Comparison of ENCODE assay signal across 15 mouse cellular contexts in the genomic region with DNA sequence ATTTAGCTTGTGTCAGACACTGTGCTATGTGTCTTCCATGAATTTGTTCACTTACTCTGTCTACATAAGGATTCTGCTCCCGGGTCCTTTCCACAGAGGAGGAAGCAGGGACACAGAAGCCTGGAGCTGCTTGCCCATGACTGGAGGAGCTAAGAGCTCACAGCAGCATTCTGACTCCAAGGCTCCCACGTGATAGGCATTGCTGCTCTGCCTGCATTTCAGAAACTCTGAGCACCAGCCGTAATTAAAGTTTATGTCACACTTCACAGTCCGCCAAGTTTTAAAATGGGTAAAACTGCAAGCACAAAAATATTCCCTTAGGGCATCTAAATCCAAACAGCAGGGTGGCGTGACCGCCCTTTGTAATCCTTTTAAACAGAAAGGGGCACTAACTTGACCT.
DNase-seq lines count a peak whose midpoint lies in the region; ATAC-seq and TF ChIP-seq lines count a peak whose summit lies in the region.
"Had no signal": no experiment of that assay in that cellular context is flagged by ENCODE, and none has a peak within 500 bp of the region (broad histone marks: within the 10 kb centered on the region; RNA-seq: fewer than 3 reads in every experiment).

No protein-coding gene starts in this region.

- no peak overlapping the region for H3K9ac ChIP-seq in hindbrain, postnatal 0 days (replicated peaks; ENCODE audit: low read length)
- H3K9ac ChIP-seq in hindbrain, embryonic 11.5 days (ENCODE audit: low read depth, low read length): no peak overlapping the region
- H3K9ac ChIP-seq: heart, embryonic 12.5 days; hindbrain, embryonic 12.5 days; liver, embryonic 13.5 days; neural tube, embryonic 15.5 days had no signal

- no peak overlapping the region for H3K4me3 ChIP-seq in hindbrain, postnatal 0 days (ENCODE audit: low read length)
- no peak overlapping the region for H3K4me3 ChIP-seq in hindbrain, embryonic 11.5 days (ENCODE audit: low read depth, low read length)
- H3K4me3 ChIP-seq in cerebellum, adult 2 months (replicated peaks; ENCODE audit: insufficient read depth, low read depth, low read length): no peak overlapping the region
- H3K4me3 ChIP-seq: heart, embryonic 12.5 days; hindbrain, embryonic 12.5 days; liver, embryonic 13.5 days; neural tube, embryonic 15.5 days had no signal

- no peaks in the 10 kb centered on the region for H3K9me3 ChIP-seq in hindbrain, postnatal 0 days (ENCODE audit: low read length)
- H3K9me3 ChIP-seq in hindbrain, embryonic 11.5 days (ENCODE audit: control insufficient read depth, low read length): no peaks in the 10 kb centered on the region
- H3K9me3 ChIP-seq: heart, embryonic 12.5 days; hindbrain, embryonic 12.5 days; neural tube, embryonic 15.5 days had no signal

- no peaks in the 10 kb centered on the region for H3K36me3 ChIP-seq in hindbrain, postnatal 0 days (ENCODE audit: insufficient read depth, low read length)
- no peaks in the 10 kb centered on the region for H3K36me3 ChIP-seq in hindbrain, embryonic 11.5 days (ENCODE audit: control insufficient read depth, insufficient read depth, low read length)
- H3K36me3 ChIP-seq: heart, embryonic 12.5 days; hindbrain, embryonic 12.5 days; liver, embryonic 13.5 days; neural tube, embryonic 15.5 days had no signal

- H3K27me3 ChIP-seq in hindbrain, postnatal 0 days (ENCODE audit: insufficient read depth, low read length): no peaks in the 10 kb centered on the region
- no peaks in the 10 kb centered on the region for H3K27me3 ChIP-seq in hindbrain, embryonic 11.5 days (ENCODE audit: control insufficient read depth, insufficient read depth, low read length)
- H3K27me3 ChIP-seq in cerebellum, adult 2 months (ENCODE audit: control insufficient read depth, insufficient read depth, low read length): no peaks in the 10 kb centered on the region
- H3K27me3 ChIP-seq: heart, embryonic 12.5 days; hindbrain, embryonic 12.5 days; liver, embryonic 13.5 days; neural tube, embryonic 15.5 days had no signal

- H3K4me2 ChIP-seq in hindbrain, postnatal 0 days (ENCODE audit: low read depth, low read length): no peak overlapping the region
- no peak overlapping the region for H3K4me2 ChIP-seq in hindbrain, embryonic 11.5 days (replicated peaks; ENCODE audit: low read depth, low read length)
- H3K4me2 ChIP-seq: heart, embryonic 12.5 days; hindbrain, embryonic 12.5 days; liver, embryonic 13.5 days; neural tube, embryonic 15.5 days had no signal

- TF ChIP-seq CTCF in hindbrain, postnatal 0 days (IDR thresholded peaks at IDR 0.05; ENCODE audit: low read depth): no peak
- TF ChIP-seq CTCF in cerebellum, adult 2 months (IDR thresholded peaks at IDR 0.05; ENCODE audit: borderline replicate concordance, insufficient read depth, low read depth, low read length): no peak

- DNase-seq in hindbrain, postnatal 0 days (ENCODE audit: low spot score): peak; percentile 26
- DNase-seq in hindbrain, embryonic 11.5 days (ENCODE audit: low spot score): no peak
- DNase-seq in right cerebral cortex, adult 18-20 months: peak; percentile 30
- DNase-seq in right cerebral cortex, postnatal 14 days: no peak
- DNase-seq in kidney, postnatal 10 days: peak; percentile 23
- no peak for DNase-seq in cerebellum, adult 11-12 months
- no peak for DNase-seq in cerebellum, adult 2 months
- DNase-seq: cerebellum, postnatal 14 days; gastrocnemius, postnatal 14 days; liver, embryonic 13.5 days; lung, postnatal 10 days had no signal

- peaks cover 5% of the 10 kb centered on the region; the same call in 1 of the 2 replicates for H3K4me1 ChIP-seq in hindbrain, postnatal 0 days (ENCODE audit: insufficient read depth, low read length)
- 0 out of 2 replicates have a peak, but pooled peaks cover 2% of the 10 kb centered on the region for H3K4me1 ChIP-seq in hindbrain, embryonic 11.5 days (replicated peaks; ENCODE audit: control insufficient read depth, insufficient read depth, low read length)
- H3K4me1 ChIP-seq in cerebellum, adult 2 months (ENCODE audit: control insufficient read depth, insufficient read depth, low read length): peaks cover 4% of the 10 kb centered on the region
- H3K4me1 ChIP-seq: liver, embryonic 13.5 days had no signal

- no peak for ATAC-seq in hindbrain, postnatal 0 days
- ATAC-seq in hindbrain, embryonic 11.5 days (ENCODE audit: low FRiP score): no peak
- ATAC-seq: CD4-positive, CD25-positive, alpha-beta regulatory T cell, adult 4 months had no signal

- 33% methylated on average over 6 of the region's 6 CpGs for WGBS in hindbrain, postnatal 0 days
- WGBS in hindbrain, embryonic 11.5 days: 35% methylated on average over 6 of the region's 6 CpGs
- 69% methylated on average over 6 of the region's 6 CpGs for WGBS in cerebellum, adult 2 months

- TF ChIP-seq POLR2A in cerebellum, adult 2 months (IDR thresholded peaks at IDR 0.05; ENCODE audit: borderline replicate concordance, insufficient read depth, low read length): no peak

- no peak overlapping the region for H3K27ac ChIP-seq in hindbrain, postnatal 0 days
- H3K27ac ChIP-seq in hindbrain, embryonic 11.5 days (ENCODE audit: low read depth, low read length): no peak overlapping the region
- no peak overlapping the region for H3K27ac ChIP-seq in cerebellum, adult 2 months (ENCODE audit: insufficient read depth, low read length)
- H3K27ac ChIP-seq: hindbrain, embryonic 12.5 days; liver, embryonic 13.5 days; neural tube, embryonic 15.5 days had no signal

Comparison
In these comparisons a context has a peak if more than half of its experiments do, and no peak if none do; other contexts are left out.
1. DNase-seq: peak in hindbrain, postnatal 0 days (single experiment), right cerebral cortex, adult 18-20 months (single experiment) and kidney, postnatal 10 days (single experiment); none in hindbrain, embryonic 11.5 days (single experiment), right cerebral cortex, postnatal 14 days (single experiment), cerebellum, adult 11-12 months (single experiment) and cerebellum, adult 2 months (0 of 2).